Mouse (Mus musculus) liver, postnatal 0 days (tissue): ENCODE results near the gene Mob1a. TPM values are rescaled to one million over a fixed set of nuclear protein-coding genes. Genes with fewer than 3 reads are reported as not detected.
"Not testable (repeated sequence)": the region's sequence is repeated elsewhere in the genome, so short reads cannot be mapped to it uniquely, and the experiment has no call there.

Experiments
- ATAC-seq: fragments of 200-750 bp; cut with Nextera tagmentation; 2 replicates; pipeline ENCODE4 v1.8.0; 2017; ENCODE audit warnings: mild to moderate bottlenecking, moderate library complexity
- DNase-seq: peaks from one replicate; pipeline ENCODE4 v3.0.0-alpha.2; 2016
- H3K27ac ChIP-seq: fragments of 300-500 bp; sonication (generic); 2 replicates; pipeline ENCODE4 v1.5.1; 2014; ENCODE audit warnings: antibody characterized with exemption, moderate library complexity, mild to moderate bottlenecking, low read depth
- H3K27me3 ChIP-seq: fragments of 300-500 bp; sonication (generic); 2 replicates; pipeline ENCODE4 v1.6.1; 2014; ENCODE audit warnings: low read length, control low read depth, mixed read lengths; ENCODE audit not compliant: insufficient read depth
- H3K36me3 ChIP-seq: fragments of 300-500 bp; sonication (generic); replicated peaks from 2 replicates; pipeline ENCODE4 v1.6.1; 2014; ENCODE audit warnings: mild to moderate bottlenecking, control low read depth, low read length, moderate library complexity, mixed read lengths; ENCODE audit not compliant: insufficient read depth
- H3K4me1 ChIP-seq: fragments of 300-500 bp; sonication (generic); 2 replicates; pipeline ENCODE4 v1.6.1; 2014; ENCODE audit warnings: antibody characterized with exemption, mild to moderate bottlenecking, control low read depth; ENCODE audit not compliant: insufficient read depth
- H3K4me2 ChIP-seq: fragments of 300-500 bp; sonication (generic); 2 replicates; pipeline ENCODE4 v1.6.1; 2014; ENCODE audit warnings: low read depth, mild to moderate bottlenecking, low read length, moderate library complexity, mixed read lengths
- H3K4me3 ChIP-seq: fragments of 300-500 bp; sonication (generic); 2 replicates; pipeline ENCODE4 v1.5.1; 2014; ENCODE audit warnings: low read depth, low read length
- H3K9ac ChIP-seq: fragments of 300-500 bp; sonication (generic); replicated peaks from 2 replicates; pipeline ENCODE4 v1.6.1; 2014; ENCODE audit warnings: mild to moderate bottlenecking, moderate library complexity
- H3K9me3 ChIP-seq: fragments of 300-500 bp; sonication (generic); 2 replicates; pipeline ENCODE4 v1.6.1; 2016; ENCODE audit warnings: mild to moderate bottlenecking, control low read depth, low read length, mixed read lengths
- CTCF ChIP-seq: sonication (generic); IDR thresholded peaks from 2 replicates; pipeline ENCODE4 v1.5.1; 2016; ENCODE audit warnings: antibody characterized with exemption, low read depth
- EP300 ChIP-seq: IDR thresholded peaks from 2 replicates; pipeline ENCODE4 v1.6.1; 2016; ENCODE audit warnings: antibody characterized with exemption, low read depth, mild to moderate bottlenecking
- WGBS: fragments of 180-500 bp; shearing (Covaris S2); extraction: QIAGEN DNeasy Blood & Tissue Kit; methylation state at CpG from one replicate; pipeline ENCODE4 v1.1.7; 2014; ENCODE audit not compliant: insufficient replicate concordance; 5-methylcytosine and 5-hydroxymethylcytosine counted together
- polyA plus RNA-seq: library from polyadenylated mRNA; unstranded; fragments of >200 nt; fragmentation: Nextera tagmentation; extraction: Ambion mirVana; gene quantifications from 2 replicates; pipeline ENCODE4 v1.2.1, GENCODE M21; 2015

Gene Mob1a
- polyA plus RNA-seq, 1 experiment from 2014 or later, result 20.9 TPM

GRCm38 (mm10) chr6:83327591-83328190 is 1.9 kb downstream of the Mob1a start:
- ATAC-seq (no peak), DNase-seq (no peak)
- Histone ChIP-seq H3K27me3 (no peaks in the 10 kb centered on the region), H3K4me3 (peak overlapping the region; percentile 84), H3K36me3 (peaks cover 42% of the 10 kb centered on the region), H3K4me1 (peaks cover 14% of the 10 kb centered on the region), H3K4me2 (peak overlapping the region; percentile 96), H3K27ac (no peak overlapping the region), H3K9ac (no peak overlapping the region), H3K9me3 (no peaks in the 10 kb centered on the region)
- no peak for TF ChIP-seq EP300
- TF ChIP-seq CTCF, result peak; percentile 41
- 83% methylated on average over 3 of the region's 3 CpGs for WGBS

GRCm38 (mm10) chr6:83341387-83341786 is 15.6 kb downstream of the Mob1a start:
- Histone ChIP-seq H3K4me2 (no peak overlapping the region), H3K4me3 (no peak overlapping the region), H3K27ac (no peak overlapping the region), H3K27me3 (no peaks in the 10 kb centered on the region), H3K36me3 (peaks cover 63% of the 10 kb centered on the region), H3K4me1 (no peaks in the 10 kb centered on the region), H3K9me3 (no peaks in the 10 kb centered on the region), H3K9ac (no peak overlapping the region)
- no peak for DNase-seq
- 90% methylated on average over 3 of the region's 3 CpGs for WGBS
- no peak for ATAC-seq
- no peak for TF ChIP-seq CTCF
- TF ChIP-seq EP300, result no peak

GRCm38 (mm10) chr6:83342957-83343356 is 17.1 kb downstream of the Mob1a start:
- 97% methylated on average over 2 of the region's 2 CpGs for WGBS
- H3K4me3 ChIP-seq, result no peak overlapping the region
- no peak for ATAC-seq
- TF ChIP-seq CTCF, result no peak
- TF ChIP-seq EP300, result no peak
- no peak for DNase-seq
- no peak overlapping the region for H3K27ac ChIP-seq
- H3K9ac ChIP-seq, result no peak overlapping the region
- no peak overlapping the region for H3K4me2 ChIP-seq
- H3K9me3 ChIP-seq, result no peaks in the 10 kb centered on the region
- H3K27me3 ChIP-seq, result no peaks in the 10 kb centered on the region
- H3K4me1 ChIP-seq, result no peaks in the 10 kb centered on the region
- peaks cover 57% of the 10 kb centered on the region for H3K36me3 ChIP-seq

- H3K4me1 ChIP-seq, result peaks cover 12% of the 10 kb centered on the region
- not testable (repeated sequence) for H3K27ac ChIP-seq, H3K27me3 ChIP-seq, H3K9ac ChIP-seq, H3K4me2 ChIP-seq, H3K4me3 ChIP-seq, DNase-seq, H3K9me3 ChIP-seq, ATAC-seq
- 74% methylated on average over 8 of the region's 8 CpGs for WGBS
- peaks cover 35% of the 10 kb centered on the region for H3K36me3 ChIP-seq
Observed at GRCm38 (mm10) chr6:83345285-83345684, 19.5 kb downstream of the Mob1a start.

GRCm38 (mm10) chr6:83347916-83348315 is 22.1 kb downstream of the Mob1a start:
- Histone ChIP-seq H3K9ac (no peak overlapping the region), H3K4me3 (no peak overlapping the region), H3K4me1 (peaks cover 24% of the 10 kb centered on the region), H3K9me3 (no peaks in the 10 kb centered on the region), H3K27me3 (no peaks in the 10 kb centered on the region), H3K4me2 (no peak overlapping the region), H3K36me3 (peaks cover 20% of the 10 kb centered on the region), H3K27ac (no peak overlapping the region)
- WGBS, result 81% methylated on average over 3 of the region's 3 CpGs
- TF ChIP-seq CTCF, result no peak
- no peak for TF ChIP-seq EP300
- ATAC-seq (no peak), DNase-seq (no peak)

GRCm38 (mm10) chr6:83348873-83349272 is 23.1 kb downstream of the Mob1a start, which contains the start of gene Bola3:
Gene Bola3 (plus strand): TSS chr6:83349147.
- ATAC-seq, result no peak
- TF ChIP-seq EP300 (no peak), CTCF (no peak)
- Histone ChIP-seq H3K27me3 (no peaks in the 10 kb centered on the region), H3K9ac (peak within 1 kb of the TSS; percentile 99), H3K36me3 (peaks cover 26% of the 10 kb centered on the region), H3K4me3 (peak within 1 kb of the TSS; percentile 90), H3K4me1 (peaks cover 24% of the 10 kb centered on the region), H3K4me2 (peak within 1 kb of the TSS; percentile 81), H3K9me3 (no peaks in the 10 kb centered on the region), H3K27ac (peak within 1 kb of the TSS; percentile 94)
- DNase-seq, result no peak
- 36% methylated on average over 6 of the region's 6 CpGs for WGBS
